Mouse (Mus musculus) E14TG2a.4 (cell line): ENCODE measurements around the gene Pdpn.
A peak's percentile ranks its signal among the peaks of the same experiment; 100 is the strongest.

Experiments
- H3K27me3 ChIP-seq: 2 replicates; pipeline ENCODE4 v1.6.1; 2014; ENCODE audit warnings: low read length, control low read depth; ENCODE audit not compliant: insufficient read depth
- H3K36me3 ChIP-seq: 2 replicates; pipeline ENCODE4 v1.6.1; 2014; ENCODE audit warnings: low read length, control low read depth; ENCODE audit not compliant: insufficient read depth
- H3K4me1 ChIP-seq: replicated peaks from 2 replicates; pipeline ENCODE4 v1.6.1; 2014; ENCODE audit warnings: low read depth, low read length, control low read depth
- H3K4me3 ChIP-seq: replicated peaks from 2 replicates; pipeline ENCODE4 v1.5.1; 2014; ENCODE audit warnings: mild to moderate bottlenecking, low read length
- H3K9me3 ChIP-seq: 2 replicates; pipeline ENCODE4 v1.6.1; 2014; ENCODE audit warnings: low read length, control low read depth
- CTCF ChIP-seq: conservative IDR thresholded peaks from 2 replicates; pipeline ENCODE4 v1.5.1; 2014; ENCODE audit warnings: low read length
- NANOG ChIP-seq: IDR thresholded peaks from 2 replicates; pipeline ENCODE4 v1.6.1; 2014; ENCODE audit warnings: borderline replicate concordance, low read length, mixed read lengths
- POU5F1 ChIP-seq: IDR thresholded peaks from 2 replicates; pipeline ENCODE4 v1.6.1; 2014; ENCODE audit warnings: low read length, borderline replicate concordance

The Pdpn gene

DNA sequence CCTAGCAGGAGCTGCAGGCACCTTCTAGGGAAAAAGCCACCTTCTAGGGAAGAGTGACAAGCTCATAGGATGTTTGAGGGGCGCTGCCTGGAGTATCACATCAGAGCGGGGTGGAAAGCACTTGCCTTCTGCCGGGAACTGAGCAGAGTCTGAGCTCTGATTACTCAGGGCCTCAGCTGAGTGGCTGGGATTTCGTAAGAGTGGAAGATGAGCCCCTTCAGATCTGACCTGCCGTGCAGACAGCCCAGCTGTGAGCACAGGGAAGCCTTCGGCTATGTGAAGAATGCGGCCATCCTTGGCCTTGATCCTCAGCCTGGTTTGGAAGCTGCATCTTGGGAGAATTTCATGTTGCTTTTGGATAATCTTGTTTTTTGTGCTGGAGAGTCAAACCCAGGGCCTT, 10.5 kb downstream of the Pdpn start:
- Histone ChIP-seq H3K36me3 (no peaks in the 10 kb centered on the region), H3K27me3 (no peaks in the 10 kb centered on the region), H3K4me1 (peaks cover 43% of the 10 kb centered on the region), H3K9me3 (no peaks in the 10 kb centered on the region), H3K4me3 (no peak overlapping the region)
- TF ChIP-seq CTCF (no peak), POU5F1 (no peak), NANOG (no peak)

DNA sequence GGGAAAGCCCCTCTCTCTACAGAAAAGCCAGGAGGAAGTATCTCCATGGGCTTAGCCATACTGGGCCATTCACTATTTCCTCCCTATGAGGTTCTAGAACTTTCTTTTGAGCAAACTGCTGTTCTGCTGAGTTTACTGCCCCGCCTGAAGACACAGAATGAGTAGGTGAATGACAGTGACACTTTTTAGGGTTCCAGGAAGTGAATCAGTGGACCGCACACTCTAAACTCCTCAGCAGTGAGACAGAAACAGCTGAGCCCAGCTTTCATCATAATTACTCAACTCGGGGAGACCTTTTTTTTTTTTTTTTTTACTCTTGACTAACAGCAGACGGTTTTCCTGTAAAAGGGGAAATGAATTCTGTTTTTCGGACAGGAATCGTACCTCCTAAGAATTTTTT, 10.9 kb downstream of the Pdpn start:
- H3K4me3 ChIP-seq = no peak overlapping the region
- no peaks in the 10 kb centered on the region for H3K36me3 ChIP-seq
- H3K4me1 ChIP-seq = peaks cover 43% of the 10 kb centered on the region
- no peaks in the 10 kb centered on the region for H3K27me3 ChIP-seq
- TF ChIP-seq POU5F1 (no peak), CTCF (no peak), NANOG (no peak)
- H3K9me3 ChIP-seq = no peaks in the 10 kb centered on the region

DNA sequence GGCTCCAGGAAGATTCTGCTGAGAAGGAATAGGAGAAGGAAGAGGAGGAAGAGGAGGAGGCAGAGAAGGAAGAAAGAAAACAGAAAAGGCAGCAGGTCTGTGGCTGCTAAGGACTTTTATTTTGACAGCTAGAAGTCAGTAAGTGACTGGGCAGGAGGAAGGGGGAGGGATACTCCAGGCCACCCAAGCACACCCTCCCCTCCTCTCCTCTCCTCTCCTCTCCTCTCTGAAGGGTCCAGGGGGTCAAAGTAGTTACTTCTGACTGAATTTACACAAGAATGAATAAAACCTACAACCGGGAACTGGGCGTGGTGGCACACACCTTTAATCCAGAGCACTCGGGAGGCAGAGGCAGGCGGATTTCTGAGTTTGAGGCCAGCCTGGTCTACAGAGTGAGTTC, 12.3 kb downstream of the Pdpn start:
- no peaks in the 10 kb centered on the region for H3K27me3 ChIP-seq
- H3K4me1 ChIP-seq = peaks cover 43% of the 10 kb centered on the region
- H3K4me3 ChIP-seq = no peak overlapping the region
- peaks cover 5% of the 10 kb centered on the region; the same call in 1 of the 2 replicates for H3K36me3 ChIP-seq
- no peaks in the 10 kb centered on the region for H3K9me3 ChIP-seq
- TF ChIP-seq POU5F1 (no peak), CTCF (no peak), NANOG (no peak)

DNA sequence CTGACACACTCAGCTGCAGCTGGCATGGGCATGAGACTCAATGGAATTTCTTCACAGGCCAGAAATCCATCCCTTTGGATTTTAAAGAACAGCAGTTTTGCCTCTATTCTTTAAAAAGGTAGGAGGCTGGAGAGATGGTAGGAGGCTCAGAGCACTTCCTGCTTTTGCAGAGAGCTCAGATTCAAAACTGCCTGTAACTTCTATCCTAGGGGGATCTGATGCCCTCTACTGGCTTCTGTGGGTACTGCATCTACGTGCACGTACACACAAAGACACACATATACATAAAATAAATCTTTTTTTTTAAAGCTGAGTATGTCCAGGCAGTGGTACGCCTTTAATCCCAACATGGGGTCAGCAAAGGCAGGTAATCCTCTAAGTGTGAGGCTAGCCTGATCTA, 19.2 kb downstream of the Pdpn start:
- no peaks in the 10 kb centered on the region for H3K9me3 ChIP-seq
- peaks cover 25% of the 10 kb centered on the region for H3K4me1 ChIP-seq
- no peak overlapping the region for H3K4me3 ChIP-seq
- no peaks in the 10 kb centered on the region for H3K27me3 ChIP-seq
- peaks cover 26% of the 10 kb centered on the region for H3K36me3 ChIP-seq
- TF ChIP-seq CTCF (peak; percentile 59), NANOG (no peak)

DNA sequence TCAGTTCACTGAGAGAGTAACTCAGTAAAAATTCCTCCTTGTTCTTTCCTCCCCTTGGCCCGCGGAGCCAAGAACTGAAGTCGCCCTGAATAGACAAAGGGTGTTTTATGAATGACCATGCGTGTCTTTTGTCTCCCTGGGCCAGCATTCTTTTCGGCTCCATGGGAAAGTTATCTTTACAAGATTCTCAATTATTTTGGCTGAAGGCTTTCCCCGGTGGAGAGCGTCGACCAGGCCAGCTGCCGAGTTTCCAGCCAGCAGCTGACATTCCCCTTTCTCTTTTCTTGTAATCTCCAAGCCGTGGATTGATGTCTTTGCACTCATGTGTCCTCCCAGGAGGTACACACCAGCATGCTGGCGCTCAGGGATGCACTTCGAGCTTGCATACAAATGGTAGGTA, 19.7 kb downstream of the Pdpn start:
- peaks cover 20% of the 10 kb centered on the region for H3K4me1 ChIP-seq
- H3K9me3 ChIP-seq = no peaks in the 10 kb centered on the region
- H3K27me3 ChIP-seq = no peaks in the 10 kb centered on the region
- no peak for TF ChIP-seq POU5F1
- TF ChIP-seq CTCF = no peak
- TF ChIP-seq NANOG = no peak
- H3K4me3 ChIP-seq = no peak overlapping the region
- peaks cover 29% of the 10 kb centered on the region for H3K36me3 ChIP-seq

DNA sequence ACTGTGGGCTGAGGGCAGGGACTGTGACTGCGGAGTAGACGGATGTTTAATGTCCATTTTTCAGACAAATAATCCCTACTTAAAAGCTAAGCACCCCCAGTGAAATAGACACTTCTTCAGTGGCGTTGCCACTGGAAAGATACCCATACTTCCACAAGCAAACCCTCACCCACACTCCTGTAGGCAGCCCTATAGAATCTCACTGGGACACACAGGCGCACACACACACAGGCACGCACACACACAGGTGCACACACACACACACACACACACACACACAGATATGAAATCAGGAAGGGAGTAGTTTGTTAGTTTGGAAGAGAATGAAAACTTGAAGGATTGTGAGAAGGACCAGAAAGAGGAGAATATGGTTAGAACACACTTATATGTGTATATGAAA, 20.3 kb downstream of the Pdpn start:
- peaks cover 14% of the 10 kb centered on the region for H3K4me1 ChIP-seq

DNA sequence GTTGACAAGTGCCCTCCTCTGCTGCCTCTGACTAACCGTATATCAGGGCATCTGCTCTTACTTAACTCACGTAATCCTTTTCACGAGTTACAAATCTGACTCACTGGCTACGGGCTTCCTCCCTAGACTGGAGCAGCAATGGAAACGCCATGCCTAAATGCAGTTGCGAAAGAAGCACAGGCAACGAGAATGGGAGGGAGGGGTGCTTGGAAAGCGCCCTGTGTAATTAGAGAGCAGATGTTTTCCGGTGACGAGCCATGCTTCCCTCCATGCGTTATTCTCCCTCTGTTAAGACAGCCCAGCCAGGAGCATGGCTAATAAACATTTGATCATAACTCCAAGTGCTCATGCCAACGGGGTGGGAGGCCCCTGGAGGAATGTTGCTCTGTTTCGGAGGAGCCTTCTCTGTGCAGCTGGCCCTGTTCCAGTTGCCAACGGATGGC, 20.9 kb downstream of the Pdpn start:
- no peak overlapping the region for H3K4me3 ChIP-seq
- TF ChIP-seq NANOG (no peak), POU5F1 (no peak), CTCF (no peak)
- H3K9me3 ChIP-seq = no peaks in the 10 kb centered on the region
- peaks cover 17% of the 10 kb centered on the region for H3K4me1 ChIP-seq
- H3K36me3 ChIP-seq = peaks cover 29% of the 10 kb centered on the region
- H3K27me3 ChIP-seq = no peaks in the 10 kb centered on the region

More for the DNA sequence above, 20.3 kb downstream of the Pdpn start:
- Histone ChIP-seq H3K36me3 (peaks cover 29% of the 10 kb centered on the region), H3K27me3 (no peaks in the 10 kb centered on the region), H3K9me3 (no peaks in the 10 kb centered on the region), H3K4me3 (no peak overlapping the region)
- no peak for TF ChIP-seq NANOG
- TF ChIP-seq POU5F1 = no peak
- no peak for TF ChIP-seq CTCF

DNA sequence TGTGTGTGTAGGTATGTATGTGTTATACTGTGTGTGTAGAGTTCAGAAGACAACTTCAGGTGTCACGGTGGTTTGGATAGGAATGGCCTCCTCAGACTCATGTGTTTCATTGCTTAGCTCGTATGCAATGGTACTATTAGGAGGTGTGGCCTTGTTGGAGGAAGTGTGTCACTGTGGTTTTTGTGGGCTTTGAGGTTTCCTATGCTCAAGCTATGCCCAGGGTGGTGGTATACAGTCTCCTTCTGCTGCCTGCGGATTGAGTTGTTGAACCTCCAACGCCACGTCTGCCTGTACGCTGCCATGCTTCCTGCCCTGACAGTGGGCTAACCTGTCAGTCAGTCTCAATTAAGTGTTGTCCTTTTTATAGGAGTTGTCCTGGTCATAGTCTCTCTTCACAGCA, 22.0 kb downstream of the Pdpn start:
- TF ChIP-seq POU5F1 = no peak
- Histone ChIP-seq H3K4me3 (no peak overlapping the region), H3K9me3 (no peaks in the 10 kb centered on the region), H3K27me3 (no peaks in the 10 kb centered on the region), H3K36me3 (peaks cover 37% of the 10 kb centered on the region), H3K4me1 (peaks cover 17% of the 10 kb centered on the region)

DNA sequence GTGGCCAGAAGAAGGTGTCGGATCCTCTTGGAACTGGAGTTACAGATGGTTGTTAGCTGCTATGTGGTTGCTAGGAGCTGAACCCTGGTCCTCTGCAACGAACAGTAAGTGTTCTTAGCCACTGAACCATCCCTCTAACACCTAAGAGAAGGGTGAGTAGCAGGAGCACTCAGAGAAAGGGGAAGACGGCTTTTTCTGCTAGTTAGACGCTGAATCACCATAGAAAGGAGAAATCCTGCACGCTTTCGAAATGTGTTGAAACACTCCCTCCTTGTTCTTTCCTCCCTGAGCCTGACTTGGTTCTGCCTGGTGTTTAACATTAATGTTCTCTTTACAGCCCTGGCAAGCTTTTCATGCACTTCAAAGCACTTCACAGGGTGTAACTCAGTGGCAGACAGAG, 27.8 kb downstream of the Pdpn start:
- Histone ChIP-seq H3K36me3 (peaks cover 60% of the 10 kb centered on the region), H3K4me3 (no peak overlapping the region), H3K27me3 (no peaks in the 10 kb centered on the region), H3K9me3 (no peaks in the 10 kb centered on the region), H3K4me1 (0 out of 2 replicates have a peak, but pooled peaks cover 3% of the 10 kb centered on the region)
- TF ChIP-seq NANOG = no peak
- TF ChIP-seq CTCF = no peak
- no peak for TF ChIP-seq POU5F1
